Comparison of ENCODE assay signal across 16 mouse cellular contexts in the genomic region with DNA sequence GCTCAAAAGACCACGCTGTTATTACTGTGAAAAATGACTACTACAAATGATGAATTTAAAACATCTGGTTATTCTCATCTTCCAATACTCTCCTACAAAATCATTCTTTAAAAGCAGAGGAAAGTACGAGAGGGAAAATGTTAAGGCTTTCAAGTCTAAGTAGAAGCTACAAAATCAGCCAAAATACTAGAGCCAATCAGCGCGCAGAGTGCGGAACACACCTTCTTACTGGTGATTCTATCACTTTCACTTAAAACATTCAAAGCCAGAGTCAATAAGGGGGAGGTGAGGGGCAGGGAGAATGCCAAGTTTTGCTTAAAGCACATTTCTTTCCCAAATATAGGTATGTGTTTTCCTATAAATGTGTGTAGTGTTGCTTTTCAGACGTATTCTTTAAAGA. TPM values are rescaled to one million over a fixed set of nuclear protein-coding genes. Genes with fewer than 3 reads are reported as not detected.
DNase-seq lines count a peak whose midpoint lies in the region; ATAC-seq and TF ChIP-seq lines count a peak whose summit lies in the region.
"Had no signal": no experiment of that assay in that cellular context is flagged by ENCODE, and none has a peak within 500 bp of the region (broad histone marks: within the 10 kb centered on the region; RNA-seq: fewer than 3 reads in every experiment).

No protein-coding gene starts in this region.

- no peak for TF ChIP-seq RAD21 in CH12.LX (IDR thresholded peaks at IDR 0.05; ENCODE audit: low read depth, low read length)

- H3K4me2 ChIP-seq in CH12.LX (ENCODE audit: insufficient read depth, low read depth, poor library complexity, severe bottlenecking), result peak overlapping the region; percentile 94
- peak overlapping the region; percentile 89 for H3K4me2 ChIP-seq in embryonic facial prominence, embryonic 13.5 days
- peak overlapping the region; percentile 83 for H3K4me2 ChIP-seq in midbrain, embryonic 16.5 days (ENCODE audit: low read length)

- peak overlapping the region; percentile 71; the same call in 1 of the 2 replicates for H3K9ac ChIP-seq in CH12.LX (ENCODE audit: insufficient read depth, low read depth)
- H3K9ac ChIP-seq in embryonic facial prominence, embryonic 13.5 days, result no peak overlapping the region
- H3K9ac ChIP-seq in midbrain, embryonic 16.5 days (ENCODE audit: low read depth, low read length), result no peak overlapping the region

- dilution Hi-C loops in CH12.LX (cut with MboI; ENCODE audit: extremely low pct_ligation_motif_present, extremely low pct_unique_long_range_greater_than_20kb, low sequenced_read_pairs), result no loop called here

- in situ Hi-C loops in CH12.LX (cut with MboI; ENCODE audit: low pct_ligation_motif_present, low pct_unique_long_range_greater_than_20kb, low sequenced_read_pairs), result loop anchor here (25.0 kb wide), 1 partner anchor 333 kb away; no protein-coding TSS in a partner anchor

- peak overlapping the region; percentile 78; the same call in 1 of the 2 replicates for H3K4me3 ChIP-seq in layer of hippocampus, adult 2 months
- H3K4me3 ChIP-seq in CH12.LX (replicated peaks in 1 of 3; ENCODE audit: low read depth in 2 of 3, low read length in 2 of 3, poor library complexity in 1 of 3), result peak overlapping the region in 1 of 3 experiments; percentile 77
- no peak overlapping the region for H3K4me3 ChIP-seq in embryonic facial prominence, embryonic 13.5 days
- H3K4me3 ChIP-seq in midbrain, embryonic 16.5 days (ENCODE audit: low read depth, low read length), result no peak overlapping the region

- no peak for ATAC-seq in embryonic facial prominence, embryonic 13.5 days (ENCODE audit: insufficient number of reproducible peaks, insufficient read depth, low FRiP score, low TSS enrichment, low read depth)
- ATAC-seq in midbrain, embryonic 16.5 days, result no peak
- ATAC-seq: intestine, embryonic 16.5 days had no signal

- H3K27me3 ChIP-seq in CH12.LX (replicated peaks), result peaks cover 2% of the 10 kb centered on the region
- H3K27me3 ChIP-seq in embryonic facial prominence, embryonic 13.5 days, result no peaks in the 10 kb centered on the region
- H3K27me3 ChIP-seq in midbrain, embryonic 16.5 days (ENCODE audit: control insufficient read depth, insufficient read depth, low read depth, low read length), result no peaks in the 10 kb centered on the region

- no peak for TF ChIP-seq POLR2A in CH12.LX (IDR thresholded peaks at IDR 0.05; ENCODE audit: low read depth, low read length)

- H3K9me3 ChIP-seq in CH12.LX (replicated peaks; ENCODE audit: low read length), result no peaks in the 10 kb centered on the region
- no peaks in the 10 kb centered on the region for H3K9me3 ChIP-seq in embryonic facial prominence, embryonic 13.5 days
- H3K9me3 ChIP-seq in midbrain, embryonic 16.5 days (replicated peaks; ENCODE audit: control insufficient read depth, low read length, poor library complexity, severe bottlenecking), result no peaks in the 10 kb centered on the region

- 70% methylated on average over 6 of the region's 6 CpGs for WGBS in embryonic facial prominence, embryonic 13.5 days
- WGBS in midbrain, embryonic 16.5 days, result 90% methylated on average over 6 of the region's 6 CpGs

- no peak for TF ChIP-seq EP300 in CH12.LX (IDR thresholded peaks at IDR 0.05; ENCODE audit: low read length)

- no peaks in the 10 kb centered on the region for H3K36me3 ChIP-seq in CH12.LX (replicated peaks in 1 of 2; ENCODE audit: control insufficient read depth in 1 of 2, insufficient read depth in 1 of 2, low read length in 1 of 2)
- H3K36me3 ChIP-seq in embryonic facial prominence, embryonic 13.5 days, result no peaks in the 10 kb centered on the region
- no peaks in the 10 kb centered on the region for H3K36me3 ChIP-seq in midbrain, embryonic 16.5 days (ENCODE audit: control insufficient read depth, insufficient read depth, low read length)

- H3K79me2 ChIP-seq in CH12.LX (replicated peaks; ENCODE audit: control insufficient read depth, extremely low read depth, insufficient read depth, poor library complexity, severe bottlenecking), result no peaks in the 10 kb centered on the region; the same call in none of the 2 replicates

- DNase-seq in layer of hippocampus, adult 2 months (ENCODE audit: low spot score in 2 of 2), result no peak
- DNase-seq in layer of hippocampus, adult 9-11 months, result no peak
- DNase-seq in CH12.LX (ENCODE audit: extremely low read depth), result no peak
- DNase-seq in thymus, postnatal 36 days, result no peak
- no peak for DNase-seq in cerebellum, postnatal 10 days
- DNase-seq: adrenal gland, postnatal 10 days; cerebellum, adult 2 months; lung, adult 18-20 months; right cerebral cortex, postnatal 14 days; thymus, adult 18-20 months had no signal

- H3K4me1 ChIP-seq in CH12.LX (ENCODE audit: control insufficient read depth in 1 of 2, insufficient read depth in 2 of 2), result peaks cover 0 to 23% of the 10 kb centered on the region in 2 experiments; a peak in 2 of 4 replicates
- H3K4me1 ChIP-seq in embryonic facial prominence, embryonic 13.5 days, result peaks cover 17% of the 10 kb centered on the region
- H3K4me1 ChIP-seq in midbrain, embryonic 16.5 days (ENCODE audit: control insufficient read depth, insufficient read depth, low read length), result peaks cover 19% of the 10 kb centered on the region

- no peak overlapping the region for H3K27ac ChIP-seq in layer of hippocampus, adult 2 months
- no peak overlapping the region for H3K27ac ChIP-seq in CH12.LX (ENCODE audit: insufficient read depth, low read depth)
- H3K27ac ChIP-seq in embryonic facial prominence, embryonic 13.5 days, result no peak overlapping the region
- no peak overlapping the region for H3K27ac ChIP-seq in midbrain, embryonic 16.5 days (ENCODE audit: low read length)

- TF ChIP-seq CTCF in layer of hippocampus, adult 2 months (conservative IDR thresholded peaks at IDR 0.05), result no peak
- no peak for TF ChIP-seq CTCF in CH12.LX (conservative IDR thresholded peaks at IDR 0.05 in 1 of 2, IDR thresholded peaks at IDR 0.05 in 1 of 2; ENCODE audit: low read depth in 2 of 2, low read length in 2 of 2)

TF ChIP-seq in CH12.LX, 34 proteins besides CTCF, POLR2A, EP300 and RAD21:
- TF ChIP-seq ELF1 (IDR thresholded peaks at IDR 0.05; ENCODE audit: low read depth, low read length) (no peak), MAX (IDR thresholded peaks at IDR 0.05; ENCODE audit: low read length) (no peak), MYC (IDR thresholded peaks at IDR 0.05; ENCODE audit: low read depth, low read length) (no peak), E2F4 (IDR thresholded peaks at IDR 0.05; ENCODE audit: insufficient replicate concordance, low read depth, low read length) (no peak), PAX5 (IDR thresholded peaks at IDR 0.05; ENCODE audit: low read length) (no peak), SMC3 (IDR thresholded peaks at IDR 0.05; ENCODE audit: low read depth, low read length) (no peak), NRF1 (IDR thresholded peaks at IDR 0.05; ENCODE audit: low read depth, low read length) (no peak), KAT2A (IDR thresholded peaks at IDR 0.05; ENCODE audit: insufficient replicate concordance, low read length) (no peak), USF2 (conservative IDR thresholded peaks at IDR 0.05; ENCODE audit: low read depth, low read length) (no peak), USF1 (IDR thresholded peaks at IDR 0.05; ENCODE audit: low read depth, low read length) (no peak), RCOR1 (conservative IDR thresholded peaks at IDR 0.05; ENCODE audit: low read depth, low read length) (no peak), ETS1 (conservative IDR thresholded peaks at IDR 0.05; ENCODE audit: low read depth, low read length) (no peak), TBP (conservative IDR thresholded peaks at IDR 0.05; ENCODE audit: low read depth, low read length) (no peak)

RNA-seq across cellular contexts. Expression of a gene that starts 1.5 kb away (rescaled TPM):
- 10 to 100 TPM in 1 of 2 experiments, 1 to 10 TPM in 1; 9.8 to 11.9 TPM for total RNA-seq in layer of hippocampus, adult 2 months (2021)
- total RNA-seq in CH12.LX (2012; rRNA removed) (7.2 and 10.9 TPM in 2 replicates), CH12.LX (2014; rRNA removed) (14.5 and 14.9 TPM in 2 replicates)
- 9.3 and 9.8 TPM in 2 replicates for polyA plus RNA-seq in CH12.LX (2012; ENCODE audit: insufficient read length, low read depth)
- polyA plus RNA-seq in embryonic facial prominence, embryonic 13.5 days (2015; fragmentation: Nextera tagmentation; extraction: Ambion mirVana), result 27.4 and 29.2 TPM in 2 replicates
- polyA plus RNA-seq in midbrain, embryonic 16.5 days (2015; fragmentation: Nextera tagmentation; extraction: Ambion mirVana), result 13.7 and 14.5 TPM in 2 replicates

RNA-seq across cellular contexts. Expression of a gene that starts 8.8 kb away (rescaled TPM):
- total RNA-seq in layer of hippocampus, adult 2 months (2021), result 1 to 10 TPM; 8.5 to 9.5 TPM
- total RNA-seq in CH12.LX (2012; rRNA removed) (8.4 and 9.7 TPM in 2 replicates), CH12.LX (2014; rRNA removed) (1.3 and 2.3 TPM in 2 replicates)
- 1.6 and 1.8 TPM in 2 replicates for polyA plus RNA-seq in CH12.LX (2012; ENCODE audit: insufficient read length, low read depth)
- 48.1 and 49.3 TPM in 2 replicates for polyA plus RNA-seq in embryonic facial prominence, embryonic 13.5 days (2015; fragmentation: Nextera tagmentation; extraction: Ambion mirVana)
- polyA plus RNA-seq in midbrain, embryonic 16.5 days (2015; fragmentation: Nextera tagmentation; extraction: Ambion mirVana), result 8.5 and 9.8 TPM in 2 replicates
- polyA plus RNA-seq: erythroblast, embryonic 14.5 days had no signal

RNA-seq across cellular contexts. Expression of a gene that starts 30.9 kb away (rescaled TPM):
- not detected for total RNA-seq in layer of hippocampus, adult 2 months (2021)
- total RNA-seq in CH12.LX (2012; rRNA removed) (not detected in 2 replicates), CH12.LX (2014; rRNA removed) (not detected in 2 replicates)
- 0.08 and 0.11 TPM in 2 replicates for polyA plus RNA-seq in CH12.LX (2012; ENCODE audit: insufficient read length, low read depth)
- 1.2 and 1.5 TPM in 2 replicates for polyA plus RNA-seq in embryonic facial prominence, embryonic 13.5 days (2015; fragmentation: Nextera tagmentation; extraction: Ambion mirVana)
- 0.33 and 0.58 TPM in 2 replicates for polyA plus RNA-seq in midbrain, embryonic 16.5 days (2015; fragmentation: Nextera tagmentation; extraction: Ambion mirVana)
- total RNA-seq: adrenal gland, postnatal 10 days; granulocyte monocyte progenitor cell, adult 5-6 weeks; layer of hippocampus, adult 8-10 months had no signal
- polyA plus RNA-seq: cerebellum, adult 2 months; erythroblast, embryonic 14.5 days had no signal

RNA-seq across cellular contexts. Expression of a gene that starts 58.7 kb away (rescaled TPM):
- 10 to 100 TPM; 10.4 to 12.0 TPM for total RNA-seq in layer of hippocampus, adult 2 months (2021)
- total RNA-seq in CH12.LX (2012; rRNA removed) (8.4 and 10.1 TPM in 2 replicates), CH12.LX (2014; rRNA removed) (11.6 and 12.2 TPM in 2 replicates)
- 13.4 and 15.3 TPM in 2 replicates for polyA plus RNA-seq in CH12.LX (2012; ENCODE audit: insufficient read length, low read depth)
- 7.6 and 10.7 TPM in 2 replicates for polyA plus RNA-seq in embryonic facial prominence, embryonic 13.5 days (2015; fragmentation: Nextera tagmentation; extraction: Ambion mirVana)
- 10.0 and 11.7 TPM in 2 replicates for polyA plus RNA-seq in midbrain, embryonic 16.5 days (2015; fragmentation: Nextera tagmentation; extraction: Ambion mirVana)
